8 mouse cellular contexts compared by ENCODE assay signal in genomic region chr9:20973682-20974075, GRCm38 (mm10). TPM values are rescaled to one million over a fixed set of nuclear protein-coding genes. Genes with fewer than 3 reads are reported as not detected.
DNase-seq lines count a peak whose midpoint lies in the region; ATAC-seq and TF ChIP-seq lines count a peak whose summit lies in the region.

No protein-coding gene starts in this region.

- WGBS in kidney, embryonic 14.5 days = 56% methylated on average over 6 of the region's 6 CpGs
- WGBS in embryonic facial prominence, embryonic 14.5 days = 40% methylated on average over 6 of the region's 6 CpGs
- 52% methylated on average over 4 of the region's 6 CpGs for WGBS in neural tube, embryonic 12.5 days
- 58% methylated on average over 6 of the region's 6 CpGs for WGBS in midbrain, postnatal 0 days

- peak overlapping the region; percentile 78 for H3K4me2 ChIP-seq in kidney, embryonic 14.5 days (replicated peaks; ENCODE audit: low read depth, low read length)
- peak overlapping the region; percentile 82 for H3K4me2 ChIP-seq in embryonic facial prominence, embryonic 14.5 days (ENCODE audit: low read depth, low read length)
- peak overlapping the region; percentile 50 for H3K4me2 ChIP-seq in neural tube, embryonic 12.5 days (replicated peaks)
- no peak overlapping the region for H3K4me2 ChIP-seq in midbrain, postnatal 0 days (ENCODE audit: low read depth, low read length, poor library complexity, severe bottlenecking)

- no peak for ATAC-seq in kidney, embryonic 14.5 days (ENCODE audit: low FRiP score, low TSS enrichment)
- ATAC-seq in embryonic facial prominence, embryonic 14.5 days (ENCODE audit: low read depth) = no peak
- ATAC-seq in neural tube, embryonic 12.5 days (ENCODE audit: low FRiP score, low read depth) = no peak
- ATAC-seq in midbrain, postnatal 0 days (ENCODE audit: low FRiP score) = no peak

- no peak for TF ChIP-seq CTCF in midbrain, postnatal 0 days (IDR thresholded peaks at IDR 0.05)

- peaks cover 5% of the 10 kb centered on the region for H3K36me3 ChIP-seq in kidney, embryonic 14.5 days (ENCODE audit: control insufficient read depth, insufficient read depth, low read length)
- H3K36me3 ChIP-seq in embryonic facial prominence, embryonic 14.5 days (ENCODE audit: control insufficient read depth, insufficient read depth, low read length) = peaks cover 7% of the 10 kb centered on the region
- no peaks in the 10 kb centered on the region for H3K36me3 ChIP-seq in neural tube, embryonic 12.5 days
- H3K36me3 ChIP-seq in midbrain, postnatal 0 days (ENCODE audit: insufficient read depth, low read length) = no peaks in the 10 kb centered on the region

- peaks cover 35% of the 10 kb centered on the region for H3K4me1 ChIP-seq in kidney, embryonic 14.5 days (ENCODE audit: control insufficient read depth, insufficient read depth, low read length)
- H3K4me1 ChIP-seq in embryonic facial prominence, embryonic 14.5 days (ENCODE audit: control insufficient read depth, insufficient read depth, low read length) = peaks cover 32% of the 10 kb centered on the region
- H3K4me1 ChIP-seq in neural tube, embryonic 12.5 days = peaks cover 27% of the 10 kb centered on the region
- peaks cover 7% of the 10 kb centered on the region; the same call in 1 of the 2 replicates for H3K4me1 ChIP-seq in midbrain, postnatal 0 days (ENCODE audit: insufficient read depth, low read length)

- DNase-seq in kidney, adult 18-20 months = no peak
- DNase-seq in embryonic facial prominence, embryonic 14.5 days (ENCODE audit: low spot score) = no peak
- DNase-seq in kidney, postnatal 10 days = peak; percentile 64
- DNase-seq in layer of hippocampus, postnatal 25 days (ENCODE audit: extremely low spot score in 1 of 2, low spot score in 1 of 2) = no peak
- DNase-seq in adipocyte (ENCODE audit: low spot score) = no peak
- DNase-seq in midbrain, postnatal 0 days (ENCODE audit: low spot score) = no peak

- peak overlapping the region; percentile 75; the same call in 1 of the 2 replicates for H3K4me3 ChIP-seq in kidney, embryonic 14.5 days (ENCODE audit: low read length)
- H3K4me3 ChIP-seq in embryonic facial prominence, embryonic 14.5 days (ENCODE audit: low read depth, low read length) = peak overlapping the region; percentile 87
- peak overlapping the region; percentile 5; the same call in 1 of the 2 replicates for H3K4me3 ChIP-seq in neural tube, embryonic 12.5 days
- no peak overlapping the region for H3K4me3 ChIP-seq in midbrain, postnatal 0 days (ENCODE audit: low read depth, low read length)

- peak overlapping the region; percentile 95; the same call in 1 of the 2 replicates for H3K27ac ChIP-seq in kidney, embryonic 14.5 days (ENCODE audit: low read depth, low read length)
- H3K27ac ChIP-seq in embryonic facial prominence, embryonic 14.5 days (replicated peaks; ENCODE audit: low read depth, low read length) = peak overlapping the region; percentile 91
- no peak overlapping the region for H3K27ac ChIP-seq in neural tube, embryonic 12.5 days
- H3K27ac ChIP-seq in midbrain, postnatal 0 days (ENCODE audit: low read depth, low read length) = no peak overlapping the region

- H3K27me3 ChIP-seq in kidney, embryonic 14.5 days (ENCODE audit: control insufficient read depth, insufficient read depth, low read length) = no peaks in the 10 kb centered on the region
- no peaks in the 10 kb centered on the region for H3K27me3 ChIP-seq in embryonic facial prominence, embryonic 14.5 days (replicated peaks; ENCODE audit: control insufficient read depth, insufficient read depth, low read length)
- H3K27me3 ChIP-seq in neural tube, embryonic 12.5 days (replicated peaks) = peaks cover 5% of the 10 kb centered on the region; the same call in 1 of the 2 replicates
- H3K27me3 ChIP-seq in midbrain, postnatal 0 days (ENCODE audit: insufficient read depth, low read length) = no peaks in the 10 kb centered on the region

- peak overlapping the region; percentile 32; the same call in 1 of the 2 replicates for H3K9ac ChIP-seq in kidney, embryonic 14.5 days (ENCODE audit: low read depth, low read length)
- H3K9ac ChIP-seq in embryonic facial prominence, embryonic 14.5 days (ENCODE audit: low read depth, low read length) = peak overlapping the region; percentile 45
- H3K9ac ChIP-seq in neural tube, embryonic 12.5 days = no peak overlapping the region
- H3K9ac ChIP-seq in midbrain, postnatal 0 days (replicated peaks; ENCODE audit: low read length, poor library complexity, severe bottlenecking) = no peak overlapping the region

- H3K9me3 ChIP-seq in kidney, embryonic 14.5 days (ENCODE audit: control insufficient read depth, low read length) = no peaks in the 10 kb centered on the region
- no peaks in the 10 kb centered on the region for H3K9me3 ChIP-seq in embryonic facial prominence, embryonic 14.5 days (ENCODE audit: control insufficient read depth, low read length)
- H3K9me3 ChIP-seq in neural tube, embryonic 12.5 days = no peaks in the 10 kb centered on the region
- H3K9me3 ChIP-seq in midbrain, postnatal 0 days (ENCODE audit: low read length) = no peaks in the 10 kb centered on the region

RNA-seq across cellular contexts. Expression of gene S1pr2, which starts 2.9 kb away (rescaled TPM):
- polyA plus RNA-seq in kidney, embryonic 14.5 days (2014; fragmentation: Nextera tagmentation; extraction: Ambion mirVana) = 26.7 and 36.1 TPM in 2 replicates
- 54.5 and 59.6 TPM in 2 replicates for polyA plus RNA-seq in embryonic facial prominence, embryonic 14.5 days (2014; fragmentation: Nextera tagmentation; extraction: Ambion mirVana)
- 17.7 and 19.5 TPM in 2 replicates for polyA plus RNA-seq in neural tube, embryonic 12.5 days (2016; fragmentation: Nextera tagmentation; extraction: Ambion mirVana)
- total RNA-seq in layer of hippocampus, postnatal 25 days (2021) = 1 to 10 TPM; 2.5 to 3.6 TPM
- total RNA-seq in midbrain, postnatal 0 days (2014; rRNA removed) = 4.7 and 7.3 TPM in 2 replicates
- polyA plus RNA-seq in midbrain, postnatal 0 days (2015; fragmentation: Nextera tagmentation; extraction: Ambion mirVana) = 5.5 and 7.2 TPM in 2 replicates

RNA-seq across cellular contexts. Expression of gene Dnmt1, which starts 14.0 kb away (rescaled TPM):
- 71.8 and 87.1 TPM in 2 replicates for polyA plus RNA-seq in kidney, embryonic 14.5 days (2014; fragmentation: Nextera tagmentation; extraction: Ambion mirVana)
- 46.8 and 56.5 TPM in 2 replicates for polyA plus RNA-seq in embryonic facial prominence, embryonic 14.5 days (2014; fragmentation: Nextera tagmentation; extraction: Ambion mirVana)
- 89.4 and 92.4 TPM in 2 replicates for polyA plus RNA-seq in neural tube, embryonic 12.5 days (2016; fragmentation: Nextera tagmentation; extraction: Ambion mirVana)
- 10 to 100 TPM; 34.6 to 36.3 TPM for total RNA-seq in layer of hippocampus, postnatal 25 days (2021)
- 94.6 and 97.7 TPM in 2 replicates for total RNA-seq in midbrain, postnatal 0 days (2014; rRNA removed)
- polyA plus RNA-seq in midbrain, postnatal 0 days (2015; fragmentation: Nextera tagmentation; extraction: Ambion mirVana) = 40.8 and 42.1 TPM in 2 replicates

RNA-seq across cellular contexts. Expression of gene Mrpl4, which starts 28.9 kb away (rescaled TPM):
- 145 and 146 TPM in 2 replicates for polyA plus RNA-seq in kidney, embryonic 14.5 days (2014; fragmentation: Nextera tagmentation; extraction: Ambion mirVana)
- 110 and 119 TPM in 2 replicates for polyA plus RNA-seq in embryonic facial prominence, embryonic 14.5 days (2014; fragmentation: Nextera tagmentation; extraction: Ambion mirVana)
- 116 and 121 TPM in 2 replicates for polyA plus RNA-seq in neural tube, embryonic 12.5 days (2016; fragmentation: Nextera tagmentation; extraction: Ambion mirVana)
- total RNA-seq in layer of hippocampus, postnatal 25 days (2021) = 10 to 100 TPM; 60.1 to 62.4 TPM
- total RNA-seq in midbrain, postnatal 0 days (2014; rRNA removed) = 62.9 and 80.9 TPM in 2 replicates
- 105 TPM in 2 replicates for polyA plus RNA-seq in midbrain, postnatal 0 days (2015; fragmentation: Nextera tagmentation; extraction: Ambion mirVana)

RNA-seq across cellular contexts. Expression of gene Icam1, which starts 42.1 kb away (rescaled TPM):
- 7.1 and 10.3 TPM in 2 replicates for polyA plus RNA-seq in kidney, embryonic 14.5 days (2014; fragmentation: Nextera tagmentation; extraction: Ambion mirVana)
- 18.6 and 20.0 TPM in 2 replicates for polyA plus RNA-seq in embryonic facial prominence, embryonic 14.5 days (2014; fragmentation: Nextera tagmentation; extraction: Ambion mirVana)
- 5.0 and 5.8 TPM in 2 replicates for polyA plus RNA-seq in neural tube, embryonic 12.5 days (2016; fragmentation: Nextera tagmentation; extraction: Ambion mirVana)
- total RNA-seq in layer of hippocampus, postnatal 25 days (2021) = 1 to 10 TPM; 2.1 to 2.7 TPM
- total RNA-seq in midbrain, postnatal 0 days (2014; rRNA removed) = 4.5 and 5.2 TPM in 2 replicates
- 3.4 and 3.6 TPM in 2 replicates for polyA plus RNA-seq in midbrain, postnatal 0 days (2015; fragmentation: Nextera tagmentation; extraction: Ambion mirVana)

RNA-seq across cellular contexts. Expression of gene Icam4, which starts 55.5 kb away (rescaled TPM):
- 0.45 and 0.49 TPM in 2 replicates for polyA plus RNA-seq in kidney, embryonic 14.5 days (2014; fragmentation: Nextera tagmentation; extraction: Ambion mirVana)
- 0.65 and 0.69 TPM in 2 replicates for polyA plus RNA-seq in embryonic facial prominence, embryonic 14.5 days (2014; fragmentation: Nextera tagmentation; extraction: Ambion mirVana)
- 1.6 and 2.1 TPM in 2 replicates for polyA plus RNA-seq in neural tube, embryonic 12.5 days (2016; fragmentation: Nextera tagmentation; extraction: Ambion mirVana)
- under 1 TPM; 0.84 to 0.87 TPM for total RNA-seq in layer of hippocampus, postnatal 25 days (2021)
- total RNA-seq in midbrain, postnatal 0 days (2014; rRNA removed) = not detected in 2 replicates
- polyA plus RNA-seq in midbrain, postnatal 0 days (2015; fragmentation: Nextera tagmentation; extraction: Ambion mirVana) = 0.30 TPM in 1 of 2 replicates, not detected in the other

Comparison
In these comparisons a context has a peak if more than half of its experiments do, and no peak if none do; other contexts are left out.
1. H3K27ac ChIP-seq: peak in kidney, embryonic 14.5 days (single experiment) and embryonic facial prominence, embryonic 14.5 days (single experiment); none in neural tube, embryonic 12.5 days (single experiment) and midbrain, postnatal 0 days (single experiment).
2. H3K9ac ChIP-seq: peak in kidney, embryonic 14.5 days (single experiment) and embryonic facial prominence, embryonic 14.5 days (single experiment); none in neural tube, embryonic 12.5 days (single experiment) and midbrain, postnatal 0 days (single experiment).